Mouse (Mus musculus): ENCODE data around the gene Nup155. TPM values are rescaled to one million over a fixed set of nuclear protein-coding genes. Genes with fewer than 3 reads are reported as not detected.

The Nup155 gene
- polyA plus RNA-seq, 1 experiment from 2014 or later: 19.7 TPM

- H3K27me3 ChIP-seq: no peaks in the 10 kb centered on the region
- WGBS: 62% methylated on average over 19 of the region's 19 CpGs
- peak; percentile 23; the same call in 1 of the 2 replicates for ATAC-seq (replicated peaks; ENCODE audit: low FRiP score)
- peak overlapping the region; percentile 79 for H3K4me3 ChIP-seq (replicated peaks)
- peaks cover 21% of the 10 kb centered on the region for H3K36me3 ChIP-seq
- peak overlapping the region; percentile 58; the same call in 1 of the 2 replicates for H3K9ac ChIP-seq
- no peaks in the 10 kb centered on the region for H3K9me3 ChIP-seq (replicated peaks)
- H3K27ac ChIP-seq: peak overlapping the region; percentile 74
- H3K4me2 ChIP-seq: peak overlapping the region; percentile 72
- H3K4me1 ChIP-seq: peaks cover 12% of the 10 kb centered on the region
Measured at GRCm38 (mm10) chr15:8108360-8108965, 610 bp upstream of the Nup155 start.

GRCm38 (mm10) chr15:8109782-8110181, 709 bp downstream of the Nup155 start:
- Histone ChIP-seq H3K27ac (peak overlapping the region; percentile 74; the same call in 1 of the 2 replicates), H3K27me3 (no peaks in the 10 kb centered on the region), H3K36me3 (peaks cover 32% of the 10 kb centered on the region), H3K4me1 (peaks cover 12% of the 10 kb centered on the region), H3K4me3 (replicated peaks) (peak overlapping the region; percentile 79), H3K9me3 (replicated peaks) (no peaks in the 10 kb centered on the region), H3K4me2 (peak overlapping the region; percentile 72), H3K9ac (peak overlapping the region; percentile 84)
- ATAC-seq (replicated peaks; ENCODE audit: low FRiP score): no peak
- WGBS: 2% methylated on average over 8 of the region's 8 CpGs

DNA sequence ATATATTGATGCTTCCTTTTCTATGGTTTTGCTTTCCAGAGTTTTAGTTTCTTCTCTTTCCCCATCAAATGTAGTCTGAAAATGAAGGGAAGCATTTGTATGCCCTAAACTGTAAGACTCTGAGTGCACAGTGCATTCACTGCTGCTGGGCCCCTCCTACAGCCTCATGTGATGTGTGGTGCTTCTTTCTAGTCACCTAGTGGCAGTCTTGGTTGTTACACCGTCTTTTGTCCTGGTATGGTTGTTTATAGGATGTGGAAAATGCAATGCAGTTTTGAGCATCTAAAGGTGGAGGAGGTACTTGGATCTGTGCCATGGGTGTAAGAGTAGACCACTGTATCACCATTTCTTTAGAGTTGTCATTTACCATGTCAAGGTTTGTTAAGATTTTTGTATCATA, 20.2 kb downstream of the Nup155 start:
- Histone ChIP-seq H3K9me3 (replicated peaks) (no peaks in the 10 kb centered on the region), H3K9ac (no peak overlapping the region), H3K27ac (no peak overlapping the region), H3K4me2 (no peak overlapping the region), H3K27me3 (no peaks in the 10 kb centered on the region), H3K4me1 (no peaks in the 10 kb centered on the region), H3K4me3 (replicated peaks) (no peak overlapping the region), H3K36me3 (peaks cover 88% of the 10 kb centered on the region)
- 68% methylated on average over 1 of the region's 1 CpGs for WGBS
- ATAC-seq (replicated peaks; ENCODE audit: low FRiP score): no peak

GRCm38 (mm10) chr15:8131268-8131667, 22.2 kb downstream of the Nup155 start:
- WGBS: 96% methylated on average over 3 of the region's 3 CpGs
- H3K9me3 ChIP-seq (replicated peaks): no peaks in the 10 kb centered on the region
- H3K27me3 ChIP-seq: no peaks in the 10 kb centered on the region
- H3K27ac ChIP-seq: no peak overlapping the region
- no peaks in the 10 kb centered on the region for H3K4me1 ChIP-seq
- no peak overlapping the region for H3K4me3 ChIP-seq (replicated peaks)
- no peak for ATAC-seq (replicated peaks; ENCODE audit: low FRiP score)
- H3K36me3 ChIP-seq: peaks cover 97% of the 10 kb centered on the region
- H3K9ac ChIP-seq: no peak overlapping the region
- no peak overlapping the region for H3K4me2 ChIP-seq

GRCm38 (mm10) chr15:8131761-8132160, 22.7 kb downstream of the Nup155 start:
- Histone ChIP-seq H3K36me3 (peaks cover 97% of the 10 kb centered on the region), H3K4me2 (no peak overlapping the region), H3K9me3 (replicated peaks) (no peaks in the 10 kb centered on the region), H3K27me3 (no peaks in the 10 kb centered on the region), H3K4me3 (replicated peaks) (no peak overlapping the region), H3K9ac (no peak overlapping the region), H3K27ac (no peak overlapping the region), H3K4me1 (no peaks in the 10 kb centered on the region)
- no peak for ATAC-seq (replicated peaks; ENCODE audit: low FRiP score)

DNA sequence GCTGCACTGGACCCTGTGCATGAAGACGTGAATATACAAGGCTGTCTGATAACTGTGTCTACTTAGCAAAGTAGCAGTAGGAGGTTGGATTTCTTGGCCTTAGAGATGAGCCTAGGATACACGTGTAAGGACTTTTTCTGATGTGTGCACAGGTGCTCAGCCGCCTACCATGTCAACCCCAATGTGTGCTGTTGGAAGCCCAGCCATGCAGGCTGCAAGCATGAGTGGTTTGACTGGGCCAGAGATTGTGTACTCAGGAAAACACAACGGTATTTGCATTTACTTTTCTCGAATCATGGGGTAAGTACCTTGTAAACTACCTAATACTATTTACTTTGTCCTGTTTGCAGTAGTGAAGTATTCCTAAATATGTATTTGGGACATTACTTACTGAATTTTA, 26.5 kb downstream of the Nup155 start:
- no peak overlapping the region for H3K27ac ChIP-seq
- H3K4me3 ChIP-seq (replicated peaks): no peak overlapping the region
- no peak for ATAC-seq (replicated peaks; ENCODE audit: low FRiP score)

DNA sequence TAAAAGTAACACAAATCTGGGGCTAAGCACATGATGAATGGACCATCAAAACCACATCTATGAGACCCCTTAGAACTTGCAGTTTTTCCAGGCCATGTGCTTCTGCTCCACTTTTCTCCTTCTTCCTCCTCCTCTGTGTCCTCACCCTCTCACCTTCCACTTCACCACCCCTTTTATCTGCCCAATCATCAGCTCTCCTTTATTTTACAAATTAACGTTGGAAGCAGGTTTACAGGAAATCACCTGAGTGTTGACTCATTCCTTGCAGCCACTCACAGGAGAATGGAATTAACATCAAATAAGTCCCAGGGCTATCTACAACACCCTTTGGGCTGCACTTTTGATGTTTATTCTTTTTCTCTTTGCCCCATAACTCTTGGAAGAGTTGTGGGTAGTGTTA, 52.8 kb downstream of the Nup155 start:
- H3K4me1 ChIP-seq: no peaks in the 10 kb centered on the region
- WGBS: 95% methylated on average over 1 of the region's 1 CpGs
- no peak for ATAC-seq (replicated peaks; ENCODE audit: low FRiP score)
- no peaks in the 10 kb centered on the region for H3K9me3 ChIP-seq (replicated peaks)
- H3K9ac ChIP-seq: no peak overlapping the region
- H3K4me3 ChIP-seq (replicated peaks): no peak overlapping the region
- no peak overlapping the region for H3K4me2 ChIP-seq
- H3K27me3 ChIP-seq: no peaks in the 10 kb centered on the region
- H3K27ac ChIP-seq: no peak overlapping the region
- peaks cover 55% of the 10 kb centered on the region for H3K36me3 ChIP-seq

More for the DNA sequence above, 26.5 kb downstream of the Nup155 start:
- Histone ChIP-seq H3K4me2 (no peak overlapping the region), H3K4me1 (no peaks in the 10 kb centered on the region), H3K27me3 (no peaks in the 10 kb centered on the region), H3K36me3 (peaks cover 98% of the 10 kb centered on the region), H3K9ac (no peak overlapping the region), H3K9me3 (replicated peaks) (no peaks in the 10 kb centered on the region)
- WGBS: 92% methylated on average over 5 of the region's 5 CpGs

DNA sequence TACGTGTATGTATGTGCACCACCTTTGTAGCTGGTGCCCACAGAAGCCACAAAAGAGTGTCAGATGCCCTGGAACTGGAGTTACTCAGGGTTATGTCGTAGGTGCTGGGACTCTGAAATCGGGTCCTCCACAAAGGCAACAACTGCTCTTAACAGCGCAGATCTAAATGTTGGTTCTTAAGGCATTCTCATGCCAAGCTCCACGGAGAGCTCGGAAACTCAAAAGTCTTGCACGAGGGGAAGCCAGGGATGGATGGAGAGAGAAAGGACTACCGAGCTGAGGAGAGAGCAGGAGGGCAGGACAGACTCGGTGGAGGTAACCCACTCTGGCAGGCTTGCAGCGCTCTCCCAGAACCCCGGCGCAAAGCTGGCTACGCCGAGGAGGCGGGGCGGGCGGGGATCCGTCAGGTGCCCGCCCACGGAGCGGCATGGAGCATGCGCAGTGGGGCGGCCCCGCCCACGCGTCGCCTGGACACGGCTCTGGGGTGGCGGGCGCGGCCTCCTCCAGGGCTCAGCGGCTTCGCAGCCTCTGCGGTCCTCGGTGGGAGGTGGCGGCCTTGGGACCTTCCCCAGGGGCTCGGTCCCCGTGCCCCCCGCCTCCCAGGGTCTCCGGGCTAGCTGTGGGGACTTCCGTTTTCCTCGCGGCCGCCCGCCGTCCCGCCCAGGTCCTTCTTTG, 59.7 kb downstream of the Nup155 start, which contains the start of gene Cplane1:
TSS of gene Cplane1 (plus strand) at position 516 of the 675 bp plus-strand sequence.
- Histone ChIP-seq H3K9me3 (replicated peaks) (no peaks in the 10 kb centered on the region), H3K36me3 (peaks cover 16% of the 10 kb centered on the region), H3K4me2 (peak within 1 kb of the TSS; percentile 70), H3K4me3 (replicated peaks) (peak within 1 kb of the TSS; percentile 84), H3K4me1 (peaks cover 10% of the 10 kb centered on the region; the same call in 1 of the 2 replicates), H3K27ac (peak within 1 kb of the TSS; percentile 86), H3K9ac (peak within 1 kb of the TSS; percentile 78), H3K27me3 (no peaks in the 10 kb centered on the region)
- WGBS: under 1% methylated on average over 44 of the region's 47 CpGs
- ATAC-seq (replicated peaks; ENCODE audit: low FRiP score): peak; percentile 99

- H3K4me3 ChIP-seq (replicated peaks): peak overlapping the region; percentile 84
- H3K4me2 ChIP-seq: peak overlapping the region; percentile 70
- no peaks in the 10 kb centered on the region for H3K9me3 ChIP-seq (replicated peaks)
- under 1% methylated on average over 25 of the region's 25 CpGs for WGBS
- ATAC-seq (replicated peaks; ENCODE audit: low FRiP score): peak; percentile 85
- H3K4me1 ChIP-seq: peaks cover 10% of the 10 kb centered on the region; the same call in 1 of the 2 replicates
- H3K27ac ChIP-seq: peak overlapping the region; percentile 86
- H3K9ac ChIP-seq: peak overlapping the region; percentile 78
- no peaks in the 10 kb centered on the region for H3K27me3 ChIP-seq
- peaks cover 22% of the 10 kb centered on the region for H3K36me3 ChIP-seq
Measured at GRCm38 (mm10) chr15:8169266-8169746, 60.2 kb downstream of the Nup155 start.

- Histone ChIP-seq H3K9me3 (replicated peaks) (no peaks in the 10 kb centered on the region), H3K9ac (no peak overlapping the region), H3K4me1 (no peaks in the 10 kb centered on the region), H3K27ac (no peak overlapping the region), H3K4me2 (no peak overlapping the region), H3K4me3 (replicated peaks) (no peak overlapping the region), H3K27me3 (no peaks in the 10 kb centered on the region), H3K36me3 (peaks cover 73% of the 10 kb centered on the region)
- WGBS: 87% methylated on average over 3 of the region's 3 CpGs
- no peak for ATAC-seq (replicated peaks; ENCODE audit: low FRiP score)
Measured at GRCm38 (mm10) chr15:8189563-8189962, 80.5 kb downstream of the Nup155 start.

GRCm38 (mm10) chr15:8190435-8190834, 81.4 kb downstream of the Nup155 start:
- no peak overlapping the region for H3K9ac ChIP-seq
- ATAC-seq (replicated peaks; ENCODE audit: low FRiP score): no peak
- no peak overlapping the region for H3K27ac ChIP-seq
- no peaks in the 10 kb centered on the region for H3K9me3 ChIP-seq (replicated peaks)
- H3K4me1 ChIP-seq: no peaks in the 10 kb centered on the region
- WGBS: 90% methylated on average over 3 of the region's 3 CpGs
- no peaks in the 10 kb centered on the region for H3K27me3 ChIP-seq
- H3K36me3 ChIP-seq: peaks cover 81% of the 10 kb centered on the region
- H3K4me3 ChIP-seq (replicated peaks): no peak overlapping the region
- H3K4me2 ChIP-seq: no peak overlapping the region

GRCm38 (mm10) chr15:8200317-8200716, 91.2 kb downstream of the Nup155 start:
- Histone ChIP-seq H3K27ac (no peak overlapping the region), H3K4me2 (no peak overlapping the region), H3K9ac (no peak overlapping the region), H3K4me1 (no peaks in the 10 kb centered on the region), H3K27me3 (no peaks in the 10 kb centered on the region), H3K9me3 (replicated peaks) (no peaks in the 10 kb centered on the region), H3K4me3 (replicated peaks) (no peak overlapping the region), H3K36me3 (peaks cover 80% of the 10 kb centered on the region)
- ATAC-seq (replicated peaks; ENCODE audit: low FRiP score): no peak

Measured in kidney, embryonic 15.5 days (tissue).